Mouse (Mus musculus) mature B cell (primary cell): Measurements from ENCODE around the gene Dscaml1.

Experiments used
- in situ Hi-C: fragments of 300-500 bp; cut with MboI; formaldehyde crosslinking; loops from 2 replicates; pipeline ENCODE4 v1.14.3; 2019

The Dscaml1 gene

DNA sequence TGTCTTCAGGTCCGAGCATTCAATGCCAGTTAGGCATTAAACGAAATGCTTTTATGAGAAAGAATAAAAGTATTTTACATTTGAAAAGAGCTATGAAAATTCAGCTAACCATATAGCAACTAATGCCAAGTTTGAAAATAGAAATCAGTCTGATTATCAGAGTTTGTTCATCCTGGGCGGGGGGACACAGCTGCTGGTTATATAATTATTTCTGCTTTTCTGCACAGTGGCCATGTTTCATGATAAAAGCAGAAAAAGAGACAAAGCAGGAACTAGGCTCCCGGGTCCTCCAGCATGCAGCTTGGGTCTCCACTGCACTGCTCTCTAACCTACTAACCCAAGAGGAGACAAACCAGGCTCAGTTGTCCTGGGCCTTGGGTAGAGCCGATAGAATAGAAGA lies 143.9 kb downstream of the Dscaml1 start:
- in situ Hi-C loops: no loop called here

DNA sequence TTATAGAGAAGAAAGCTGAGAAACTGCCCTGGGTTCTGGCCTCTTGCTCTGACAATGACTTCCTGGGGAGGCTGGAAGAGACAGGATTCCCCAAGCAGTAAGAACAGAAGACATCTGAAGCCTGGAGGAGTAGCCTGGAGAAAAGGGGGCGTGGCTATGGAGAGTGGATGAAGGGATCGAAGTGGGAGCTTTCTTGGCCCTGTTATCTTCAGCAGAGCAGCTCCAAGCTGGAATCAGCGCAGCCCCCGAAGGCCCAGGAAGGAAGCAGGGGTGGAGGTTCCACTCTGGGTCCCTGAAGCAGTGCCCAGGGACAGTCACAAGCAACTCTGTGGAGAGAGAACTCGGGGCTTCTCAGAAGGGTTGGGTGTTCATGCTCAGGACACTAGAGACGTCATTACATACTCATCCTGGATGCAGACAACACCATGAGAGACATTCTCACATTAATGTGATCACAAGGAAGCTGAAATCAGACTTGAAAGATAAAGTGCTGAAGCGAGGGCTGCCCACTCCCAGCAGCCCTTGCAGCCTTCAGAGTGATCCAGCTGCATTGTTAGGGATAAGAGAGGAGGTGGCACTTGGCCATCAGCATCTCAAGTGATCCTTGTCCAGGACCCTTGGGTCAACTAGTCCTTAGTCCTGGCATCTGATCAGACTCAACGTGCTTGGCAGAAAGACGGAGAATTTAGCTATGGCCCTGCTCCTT lies 146.5 kb downstream of the Dscaml1 start:
- in situ Hi-C loops: no loop called here

DNA sequence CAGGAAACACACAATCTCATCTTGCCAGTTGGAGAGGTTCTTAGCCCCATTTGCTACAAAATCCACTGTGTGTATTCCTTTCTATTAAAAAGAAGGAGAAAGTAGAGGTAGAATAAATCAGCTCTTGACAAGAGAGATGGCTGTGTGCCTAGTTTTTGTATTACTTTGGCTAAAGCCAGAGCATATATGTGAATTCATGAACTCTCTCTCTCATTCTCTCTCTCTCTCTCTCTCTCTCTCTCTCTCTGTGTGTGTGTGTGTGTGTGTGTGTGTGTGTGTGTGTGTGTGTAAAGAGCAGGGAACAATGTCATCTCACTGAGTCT lies 147.0 kb downstream of the Dscaml1 start:
- in situ Hi-C loops: no loop called here

DNA sequence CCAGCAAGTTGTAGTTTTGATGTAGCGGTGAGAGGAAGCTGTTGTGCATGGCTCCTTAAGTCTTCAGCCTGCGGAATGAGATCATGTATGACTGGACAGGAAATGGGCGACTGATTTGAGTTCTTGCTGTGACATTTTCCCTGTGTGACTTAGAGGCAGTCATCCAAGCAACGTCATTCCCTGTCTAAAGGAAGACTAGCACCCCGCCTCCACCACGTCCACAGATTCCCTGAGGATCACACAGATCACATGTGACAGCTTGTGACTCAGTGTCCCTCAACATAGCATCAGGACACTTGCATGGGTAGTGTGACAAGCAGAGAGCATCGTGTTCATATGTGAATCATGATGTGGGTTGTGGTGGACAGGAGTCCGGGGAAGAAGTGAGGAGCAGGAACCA lies 147.6 kb downstream of the Dscaml1 start:
- in situ Hi-C loops: no loop called here

DNA sequence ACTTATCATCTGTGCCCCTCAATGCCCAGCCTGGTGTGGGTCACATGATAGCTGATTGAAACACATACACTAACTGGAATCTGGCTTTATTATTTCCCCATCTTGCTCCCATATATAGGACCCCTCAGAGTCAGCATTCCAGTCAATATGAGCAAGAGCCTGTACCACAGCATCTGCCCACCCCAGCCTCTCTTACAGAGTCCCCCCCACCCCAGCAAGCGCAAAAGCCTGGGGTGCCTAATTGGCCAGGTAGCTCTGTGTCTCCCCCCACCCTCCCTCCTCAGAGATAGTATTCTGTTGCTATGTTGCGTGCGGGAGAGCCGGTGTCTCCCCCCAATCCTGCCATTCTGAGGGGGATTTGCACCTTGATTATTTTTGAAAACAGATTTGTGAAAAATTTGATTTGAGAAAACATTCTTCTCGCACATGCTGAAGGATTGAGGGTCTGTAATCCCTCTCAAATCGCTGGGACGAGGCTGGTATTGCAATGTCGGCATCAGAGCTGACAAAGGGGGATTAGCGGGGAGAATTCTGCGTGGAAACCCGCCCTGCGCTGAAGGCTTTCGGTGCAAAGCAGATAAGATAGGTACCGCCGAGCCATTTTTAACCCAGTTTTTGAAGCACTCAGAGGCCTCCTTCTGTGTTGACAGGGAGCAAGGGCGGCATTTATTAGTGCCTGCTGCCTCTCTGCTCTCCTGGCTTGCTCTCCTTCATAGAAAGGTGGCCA lies 153.8 kb downstream of the Dscaml1 start:
- in situ Hi-C loops: no loop called here

DNA sequence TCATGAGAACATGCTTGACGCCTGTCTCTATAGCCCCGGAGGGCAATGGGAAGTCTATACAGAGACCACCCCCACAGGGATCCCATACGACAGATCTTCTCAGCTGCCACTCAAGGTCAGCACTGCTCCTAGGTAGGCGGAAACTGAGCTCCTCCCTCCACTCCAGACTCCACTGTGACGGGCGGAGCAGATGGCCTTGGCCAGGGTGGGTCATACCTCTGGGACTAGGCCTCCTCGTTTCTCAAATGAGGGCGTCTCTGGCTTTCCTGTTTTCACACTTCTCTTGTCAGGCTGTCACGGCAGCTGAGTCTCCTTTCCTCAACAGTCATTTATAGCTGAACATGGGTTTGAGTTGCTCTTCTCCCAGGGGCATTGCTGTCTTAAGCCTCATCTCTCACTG lies 160.0 kb downstream of the Dscaml1 start:
- in situ Hi-C loops: no loop called here

DNA sequence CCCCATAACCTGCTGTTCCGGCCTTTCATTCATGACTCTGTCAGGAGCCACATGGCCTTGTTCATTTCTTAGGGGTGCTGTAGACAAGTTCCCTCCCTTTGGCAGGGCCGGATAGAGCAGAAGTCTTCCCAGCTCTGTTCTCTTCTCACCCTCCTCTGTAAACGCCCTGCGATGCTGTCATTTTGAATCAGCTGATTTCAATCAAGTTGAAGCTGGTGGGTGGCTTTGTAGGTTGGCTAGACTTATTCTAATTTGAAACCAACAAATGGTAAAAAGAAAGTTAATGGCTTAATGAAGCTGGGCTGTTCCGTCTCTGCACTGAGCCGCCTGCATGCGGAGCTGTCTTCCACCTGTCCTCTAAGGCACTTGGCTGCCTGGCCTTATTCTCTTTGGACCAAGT lies 161.3 kb downstream of the Dscaml1 start:
- in situ Hi-C loops: no loop called here

DNA sequence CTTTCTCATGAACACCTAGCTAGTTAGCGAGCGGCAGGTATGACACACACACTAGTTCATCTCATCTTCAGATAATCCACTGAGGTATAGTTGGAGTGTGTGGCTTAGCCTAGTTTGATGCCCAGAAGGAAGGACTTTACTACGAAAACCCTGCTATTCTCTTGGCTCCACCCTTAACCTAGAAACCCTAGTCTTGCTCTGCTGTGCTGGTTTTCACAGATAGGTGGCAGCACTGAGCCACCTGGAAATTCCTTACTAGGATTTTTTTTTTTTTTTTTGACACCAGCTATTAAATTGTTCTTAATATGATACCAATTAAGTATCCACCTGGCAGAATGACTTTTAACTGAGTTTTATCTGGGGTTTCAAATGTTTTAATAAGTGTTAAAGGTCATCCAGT lies 163.4 kb downstream of the Dscaml1 start:
- in situ Hi-C loops: no loop called here

DNA sequence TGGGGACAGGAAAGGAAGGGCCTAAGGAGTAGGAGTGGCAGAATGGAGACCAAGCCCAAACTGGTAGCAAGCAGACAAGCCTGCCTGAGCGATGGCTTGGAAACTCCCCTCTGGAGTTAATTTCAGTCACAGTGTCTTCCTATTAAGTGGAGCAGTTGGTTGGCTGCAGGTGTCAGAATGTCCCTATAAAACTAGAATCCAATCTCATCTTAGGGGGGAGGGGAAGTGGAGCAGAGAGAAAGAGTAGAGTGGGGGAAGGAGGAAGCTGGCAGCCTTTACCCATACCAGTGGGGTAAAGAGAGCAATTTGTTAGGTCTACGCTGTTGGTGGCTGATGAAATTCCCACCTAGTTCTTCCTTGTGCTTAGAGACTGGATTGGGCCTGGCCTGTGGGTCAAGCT lies 164.6 kb downstream of the Dscaml1 start:
- in situ Hi-C loops: no loop called here

DNA sequence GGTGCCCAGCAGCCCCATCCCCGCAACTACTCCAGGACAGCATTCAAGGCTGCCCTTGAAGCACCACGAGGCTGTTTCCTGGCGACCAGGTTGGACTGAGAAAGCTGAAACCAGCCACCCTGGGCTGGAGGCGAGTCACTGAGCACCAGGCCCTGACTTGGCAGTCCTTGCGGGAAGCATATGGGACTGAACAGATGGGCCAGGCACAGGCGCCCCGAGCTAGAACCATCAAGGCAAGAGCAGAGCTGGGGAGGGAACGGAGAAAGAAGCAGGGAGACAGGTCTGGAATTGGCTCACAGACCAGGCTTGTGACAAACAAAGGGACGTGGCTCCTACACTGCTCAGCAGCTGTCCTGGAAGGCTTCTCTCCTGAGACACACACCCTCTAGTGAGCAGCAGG lies 165.9 kb downstream of the Dscaml1 start:
- in situ Hi-C loops: no loop called here

DNA sequence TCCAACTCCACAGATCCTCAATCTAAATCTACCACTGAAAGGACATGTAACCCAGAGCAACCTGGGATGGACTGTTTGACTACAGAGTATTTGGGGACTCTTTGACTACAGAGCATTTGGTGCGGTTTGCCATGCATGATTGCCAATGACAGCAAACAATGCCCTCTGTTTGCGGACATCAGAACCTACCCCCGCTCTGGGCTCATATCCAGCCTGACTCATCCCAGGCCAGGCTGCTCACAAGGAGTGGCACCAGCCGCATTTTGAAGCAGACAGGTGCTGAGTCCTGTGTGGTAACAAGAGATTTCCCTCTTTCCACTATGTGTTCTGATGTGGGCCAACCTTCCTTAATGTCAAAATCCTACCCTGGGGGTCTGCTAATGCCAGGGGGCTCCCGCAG lies 171.7 kb downstream of the Dscaml1 start:
- in situ Hi-C loops: no loop called here

DNA sequence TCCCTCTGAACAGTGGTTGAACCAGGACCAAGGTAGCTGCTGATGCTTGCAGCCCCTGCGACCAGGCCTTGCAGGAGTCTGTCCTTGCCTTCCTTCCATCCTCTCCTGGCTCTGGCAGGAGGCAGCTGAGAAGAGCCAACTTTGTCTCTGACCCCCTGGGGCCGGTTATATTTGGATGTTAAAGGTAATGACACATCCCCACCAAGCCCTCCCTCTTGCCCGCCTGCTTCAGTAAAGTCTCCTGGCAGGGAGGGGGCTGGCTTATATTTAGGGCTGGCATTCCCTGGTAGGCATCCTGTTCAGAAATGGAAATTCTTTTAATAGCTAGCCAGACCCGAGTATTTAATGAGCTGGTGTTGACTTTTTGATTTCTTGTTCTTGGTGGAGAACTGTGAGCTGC lies 172.9 kb downstream of the Dscaml1 start:
- in situ Hi-C loops: no loop called here

DNA sequence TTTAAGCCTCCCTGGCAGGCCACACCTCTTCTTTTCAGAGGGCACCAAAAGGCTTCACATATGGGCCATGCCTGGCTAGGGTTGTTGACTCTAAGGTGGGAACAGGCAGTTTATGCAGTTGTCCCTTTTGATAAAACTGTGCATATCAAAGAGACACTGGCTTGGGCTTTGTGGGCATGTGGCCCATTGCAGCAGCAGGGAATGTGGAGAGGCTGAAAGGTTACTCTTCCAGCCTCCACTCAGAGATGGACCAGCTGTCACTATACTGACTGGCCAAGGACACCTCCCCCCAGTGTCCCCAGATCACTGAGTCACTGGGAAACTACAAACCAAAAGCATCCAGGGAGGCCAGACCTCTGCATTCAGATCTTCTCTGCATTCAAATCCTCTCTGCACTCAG lies 180.9 kb downstream of the Dscaml1 start:
- in situ Hi-C loops: no loop called here

DNA sequence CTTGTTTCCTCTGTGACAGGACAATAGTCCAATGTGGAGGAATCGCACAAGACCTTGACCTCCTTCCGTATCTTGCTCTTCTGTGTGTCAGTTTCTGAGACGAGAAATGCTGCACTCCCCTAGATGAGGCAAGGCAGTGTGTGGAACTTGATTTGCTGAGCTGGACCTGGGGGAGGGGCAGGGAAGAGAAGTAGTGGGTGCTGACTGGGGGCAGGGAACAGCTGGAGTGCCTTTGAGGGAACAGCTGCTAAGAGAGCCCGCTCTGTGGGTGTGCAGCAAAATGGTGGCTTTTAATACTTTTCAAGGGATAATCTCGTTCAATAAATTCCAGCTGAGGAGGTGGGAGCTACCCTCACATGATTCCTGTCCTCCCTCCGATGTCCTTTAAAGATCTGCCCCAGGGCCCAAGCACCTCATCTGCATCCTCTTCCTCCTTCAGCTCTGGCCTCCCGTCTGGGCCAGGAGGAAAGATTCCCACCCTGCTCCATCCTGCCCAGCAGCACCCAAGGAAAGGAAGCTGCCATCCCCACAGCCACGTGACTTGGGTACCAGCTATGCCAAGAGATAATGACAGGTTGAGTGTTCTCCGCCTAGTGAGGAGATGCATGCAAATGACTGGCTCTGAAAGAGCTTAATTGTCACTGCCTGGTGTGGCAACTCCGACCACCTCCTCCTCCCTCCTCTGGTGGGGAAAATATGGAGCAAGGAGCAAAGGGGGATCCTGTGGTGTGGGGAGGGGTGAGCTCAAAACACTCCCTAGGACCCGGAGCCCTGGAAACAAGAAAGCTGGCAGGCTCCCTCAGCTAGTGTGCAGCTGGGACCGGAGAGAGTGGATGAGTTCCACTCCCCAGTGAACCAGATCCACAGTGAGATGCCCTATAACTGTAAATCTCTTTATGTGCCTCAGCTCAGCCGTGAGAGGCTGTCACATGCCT lies 181.9 kb downstream of the Dscaml1 start:
- in situ Hi-C loops: no loop called here

DNA sequence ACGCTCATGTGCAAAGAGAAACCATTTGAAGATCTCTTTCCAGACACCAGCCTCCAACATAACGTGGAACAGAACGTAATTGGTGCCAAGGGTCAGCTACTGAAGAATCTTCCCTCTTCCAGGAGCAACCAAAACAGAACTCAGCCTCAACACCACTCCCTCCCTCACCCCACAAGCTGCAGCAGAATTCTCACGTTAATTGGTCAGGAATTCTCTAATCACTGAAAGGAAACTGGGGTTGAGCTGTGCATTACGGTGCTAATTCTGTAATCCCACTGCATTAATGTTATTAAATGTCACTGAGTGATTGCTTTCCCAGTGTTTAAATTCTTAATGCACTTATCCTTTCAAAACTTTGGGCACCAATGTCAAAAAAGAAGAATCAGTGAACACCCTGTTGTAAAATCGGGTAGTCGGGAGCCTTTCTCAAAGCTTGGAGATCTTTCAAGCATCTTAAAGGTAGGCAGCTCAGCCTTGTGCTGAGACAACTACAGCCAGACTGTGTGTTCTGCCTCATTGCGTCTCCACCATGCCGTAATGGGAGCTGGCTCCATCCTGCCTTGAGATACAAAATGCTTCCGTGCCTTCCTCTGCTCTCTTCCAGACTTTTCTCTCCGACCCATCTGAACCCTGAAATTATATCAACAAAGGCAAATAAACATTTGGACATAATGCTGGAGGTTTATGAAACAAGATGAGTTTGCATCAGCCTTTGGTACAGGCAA lies 184.1 kb downstream of the Dscaml1 start:
- in situ Hi-C loops: no loop called here

DNA sequence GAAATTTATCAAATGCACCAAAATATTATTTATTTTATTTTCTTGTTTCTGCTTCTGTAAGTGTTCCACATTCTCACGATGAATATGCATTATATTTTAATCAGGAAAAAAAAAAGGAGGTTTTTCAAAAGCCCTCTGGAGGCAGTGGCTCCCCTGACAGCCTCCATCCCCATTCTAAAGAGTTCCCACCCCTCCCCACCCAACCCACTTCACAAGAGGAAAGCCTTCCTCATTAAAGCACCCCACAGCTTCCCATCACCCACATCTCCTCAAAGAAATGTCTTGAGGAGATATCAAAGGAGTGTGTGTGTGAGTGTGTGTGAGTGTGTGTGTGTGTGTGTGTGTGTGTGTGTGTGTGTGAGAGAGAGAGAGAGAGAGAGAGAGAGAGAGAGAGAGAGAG lies 188.2 kb downstream of the Dscaml1 start:
- in situ Hi-C loops: no loop called here

DNA sequence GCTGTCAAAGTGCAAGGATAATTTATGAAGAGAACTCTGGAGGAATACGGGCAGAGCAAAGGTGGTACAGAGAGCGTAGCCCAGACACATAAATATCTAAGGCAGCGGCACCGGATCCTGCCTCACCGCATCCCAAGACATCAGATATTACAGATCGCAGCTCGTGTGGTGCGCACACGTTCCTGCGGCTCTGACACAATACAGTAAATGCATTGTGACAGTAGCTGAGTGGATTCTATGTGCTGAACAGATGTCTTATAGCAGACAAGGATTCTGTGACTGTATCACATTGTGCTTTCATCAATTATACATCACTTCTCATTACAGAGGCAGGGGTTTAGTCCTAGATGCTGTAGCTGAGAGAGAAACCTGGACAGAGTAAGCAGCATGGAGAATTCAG lies 191.5 kb downstream of the Dscaml1 start:
- in situ Hi-C loops: no loop called here

DNA sequence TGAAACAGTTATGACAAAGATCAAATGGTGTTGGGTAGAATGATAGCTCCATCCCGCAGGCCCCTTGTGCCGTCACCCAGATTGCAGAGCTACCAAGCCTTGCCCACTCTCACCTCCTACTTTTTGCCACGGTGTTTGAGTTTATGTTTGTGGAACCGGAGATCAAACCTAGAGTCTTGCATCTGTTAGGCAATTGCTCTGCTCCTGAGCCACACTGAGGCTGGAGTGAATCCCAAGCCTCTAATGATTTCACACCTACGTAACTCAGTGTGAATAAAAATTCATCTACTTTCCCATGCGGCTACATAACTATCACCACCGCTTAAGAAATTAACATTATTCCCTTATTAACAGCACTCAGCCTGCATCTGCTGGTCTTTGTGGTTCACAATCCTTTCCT lies 192.0 kb downstream of the Dscaml1 start:
- in situ Hi-C loops: no loop called here

DNA sequence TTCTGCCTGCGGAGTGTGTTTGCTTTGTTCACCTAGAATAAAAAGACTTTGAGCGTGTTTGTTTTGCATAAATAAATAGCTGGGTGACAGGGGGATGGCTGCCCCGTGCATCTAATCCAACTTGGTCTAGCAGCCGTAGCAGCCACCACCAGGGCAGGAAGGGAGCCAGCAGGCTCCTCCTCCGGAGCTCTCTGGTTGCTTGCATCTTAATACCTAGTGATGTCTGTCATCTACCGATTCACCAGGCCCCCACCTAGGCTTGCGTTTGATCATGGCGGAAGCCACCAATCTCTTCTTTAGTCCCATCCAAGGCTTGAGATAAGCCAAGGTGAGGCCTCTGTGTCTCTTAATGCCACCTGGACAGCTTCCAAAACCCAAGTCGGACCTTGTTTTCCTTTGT lies 193.6 kb downstream of the Dscaml1 start:
- in situ Hi-C loops: no loop called here

DNA sequence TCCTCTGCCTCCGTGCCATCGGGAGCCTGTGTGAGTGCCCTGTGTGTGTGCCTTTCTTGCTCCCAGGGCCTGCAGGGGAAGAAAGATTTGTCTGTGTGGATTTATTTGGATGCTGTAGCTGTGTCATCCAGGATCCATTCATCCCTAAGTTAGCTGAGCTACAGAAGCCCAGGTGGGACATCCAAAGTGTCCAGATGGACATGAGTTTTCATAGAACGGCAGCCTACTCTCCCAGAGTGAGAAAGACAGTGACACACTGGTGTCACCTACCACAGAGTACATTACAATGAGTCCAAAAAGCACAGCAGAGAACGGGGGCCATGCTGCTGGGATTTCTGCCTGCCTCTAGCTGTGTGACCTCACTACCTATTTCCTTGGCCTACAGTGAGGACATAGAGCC lies 194.5 kb downstream of the Dscaml1 start:
- in situ Hi-C loops: no loop called here

DNA sequence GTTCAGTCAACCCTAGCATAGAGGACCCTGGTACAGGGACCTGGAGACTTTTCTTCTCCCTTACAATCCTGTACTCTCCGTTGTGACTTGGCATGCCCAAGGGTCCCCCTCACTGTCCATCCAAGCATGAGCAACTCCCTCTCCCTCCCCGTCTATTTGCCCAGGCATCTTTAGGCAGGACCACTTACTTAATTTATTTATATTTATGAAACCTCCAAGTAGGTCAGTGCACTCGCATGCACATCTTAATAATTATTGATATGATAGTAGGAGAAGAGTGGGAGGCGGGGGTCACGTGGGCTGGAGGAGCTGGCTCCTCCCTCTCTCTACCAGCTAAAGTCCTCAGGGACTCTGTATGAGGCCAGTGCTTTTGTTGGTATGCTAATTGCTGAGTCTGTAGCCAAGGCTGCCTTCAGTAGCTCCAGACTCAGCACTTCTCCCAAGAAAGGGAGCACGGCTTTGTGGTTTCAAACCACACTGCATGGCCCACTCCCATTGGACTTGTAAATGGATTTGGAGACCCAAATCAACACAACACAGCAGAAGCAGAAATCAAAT lies 199.5 kb downstream of the Dscaml1 start:
- in situ Hi-C loops: no loop called here

DNA sequence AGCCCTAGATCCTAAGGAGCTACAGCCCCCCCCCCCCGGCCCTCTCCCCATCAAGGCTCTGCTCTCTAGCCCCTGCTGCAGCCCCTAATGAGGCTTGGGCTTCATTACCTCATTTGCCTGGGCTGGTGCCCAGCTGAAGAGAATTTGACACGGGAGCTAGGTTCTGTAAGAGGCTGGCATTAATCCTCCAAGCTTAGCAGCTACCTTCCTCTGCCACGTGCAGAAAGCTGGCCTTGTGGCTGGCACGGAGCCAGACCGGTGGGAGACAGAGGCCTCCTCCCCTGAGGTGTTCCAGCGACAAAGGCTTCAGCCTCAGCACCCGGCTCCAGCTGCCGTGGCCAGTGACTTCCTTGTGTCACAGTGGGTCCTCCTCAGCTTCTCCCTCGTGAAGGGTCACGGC lies 206.1 kb downstream of the Dscaml1 start:
- in situ Hi-C loops: no loop called here
